Mouse (Mus musculus): ENCODE measurements around the gene Npdc1. TPM values are rescaled to one million over a fixed set of nuclear protein-coding genes. Genes with fewer than 3 reads are reported as not detected.

The Npdc1 gene
- total and polyA plus RNA-seq, 3 experiments = 0.22 TPM; not detected in 2

DNA sequence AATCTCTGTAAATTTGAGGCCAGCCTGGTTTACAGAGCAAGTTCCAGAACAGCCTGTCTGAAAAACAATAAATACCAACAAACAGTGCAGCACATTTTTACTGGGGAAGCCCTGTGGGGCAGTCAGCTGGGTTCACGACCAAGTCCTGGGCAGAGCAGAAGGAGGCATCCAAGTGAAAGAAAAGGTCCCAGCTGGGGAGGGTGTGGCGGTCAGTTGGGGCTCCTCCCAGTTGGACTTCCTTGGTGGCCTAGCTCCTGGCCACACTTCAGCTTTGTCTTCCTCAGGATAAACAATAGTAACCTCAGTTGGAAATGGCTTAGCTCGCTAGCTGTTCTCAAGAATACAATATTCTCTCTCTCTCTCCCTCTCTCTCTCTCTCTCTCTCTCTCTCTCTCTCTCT, 18.3 kb downstream of the Npdc1 start:
- peaks cover 16% of the 10 kb centered on the region for H3K27me3 ChIP-seq (ENCODE audit: insufficient read depth, low read length)
- no peak for ATAC-seq (ENCODE audit: extremely low read depth, insufficient number of reproducible peaks, low FRiP score, poor library complexity, severe bottlenecking)
- DNase-seq (ENCODE audit: low spot score) = no peak
- H3K36me3 ChIP-seq (replicated peaks) = no peaks in the 10 kb centered on the region
- H3K4me1 ChIP-seq (ENCODE audit: insufficient read depth, low read depth, low read length) = peaks cover 7% of the 10 kb centered on the region; the same call in 1 of the 2 replicates
- no peak for TF ChIP-seq GATA1 (IDR thresholded peaks at IDR 0.05; ENCODE audit: borderline replicate concordance, low read length)
- H3K4me3 ChIP-seq (ENCODE audit: low read depth, low read length) = no peak overlapping the region
- H3K9me3 ChIP-seq (replicated peaks) = no peaks in the 10 kb centered on the region

GRCm38 (mm10) chr2:25421896-25422295, 22.7 kb downstream of the Npdc1 start:
- Histone ChIP-seq H3K9me3 (replicated peaks) (no peaks in the 10 kb centered on the region), H3K4me1 (ENCODE audit: insufficient read depth, low read depth, low read length) (peaks cover 24% of the 10 kb centered on the region), H3K4me3 (ENCODE audit: low read depth, low read length) (no peak overlapping the region), H3K36me3 (replicated peaks) (no peaks in the 10 kb centered on the region), H3K27me3 (ENCODE audit: insufficient read depth, low read length) (peaks cover 42% of the 10 kb centered on the region)
- TF ChIP-seq TAL1 (conservative IDR thresholded peaks at IDR 0.05; ENCODE audit: low read depth, low read length) (no peak), CTCF (IDR thresholded peaks at IDR 0.05; ENCODE audit: low read depth, low read length) (peak; percentile 7; the same call in 1 of the 2 replicates)
- DNase-seq (ENCODE audit: low spot score) = peak; percentile 59
- no peak for ATAC-seq (ENCODE audit: extremely low read depth, insufficient number of reproducible peaks, low FRiP score, poor library complexity, severe bottlenecking)

DNA sequence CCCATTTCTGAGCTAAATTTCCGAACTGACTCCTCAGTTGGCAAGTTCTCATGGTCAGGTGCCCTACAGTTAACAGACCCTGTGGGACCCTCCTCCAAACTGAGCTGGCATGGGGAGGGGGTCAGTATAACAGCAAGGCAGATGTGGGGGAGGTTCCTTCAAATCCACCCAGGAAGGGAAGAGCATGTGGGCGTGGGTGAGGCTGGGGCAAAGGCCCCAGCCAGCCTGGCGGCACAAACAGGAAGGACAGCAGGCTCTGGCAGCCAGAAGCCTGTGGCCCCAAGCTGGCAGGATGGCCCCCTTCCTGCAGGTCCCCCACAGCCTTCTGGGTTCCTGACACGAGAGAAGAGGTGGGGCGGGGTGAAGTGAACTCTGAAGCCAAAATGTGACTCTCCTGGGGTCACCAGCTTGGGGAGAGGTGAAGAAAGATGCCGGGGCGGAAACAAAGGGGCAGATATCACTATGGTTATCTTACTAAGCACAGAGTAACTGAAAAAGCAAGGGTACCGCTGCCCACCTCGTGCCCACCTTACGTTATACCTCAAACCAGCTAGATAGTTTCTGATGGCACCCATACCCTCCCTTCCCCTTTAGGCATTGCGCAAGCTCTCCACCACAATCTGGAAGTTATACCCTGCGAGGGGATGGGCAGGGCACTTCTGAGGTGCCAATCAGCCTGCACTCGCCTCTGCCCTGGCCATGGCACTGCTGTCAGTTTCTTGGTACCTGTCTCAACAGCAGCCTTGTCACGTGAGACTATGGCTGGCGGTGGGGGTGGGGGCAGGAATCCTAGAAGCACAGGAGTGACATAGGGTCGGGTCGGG, 23.6 kb downstream of the Npdc1 start, which contains the start of gene Fut7:
Gene Fut7, plus strand, starts transcription at position 681 of the 824 bp plus-strand sequence.
- DNase-seq (ENCODE audit: low spot score) (no peak), ATAC-seq (ENCODE audit: extremely low read depth, insufficient number of reproducible peaks, low FRiP score, poor library complexity, severe bottlenecking) (no peak)
- H3K36me3 ChIP-seq (replicated peaks) = no peaks in the 10 kb centered on the region
- H3K9me3 ChIP-seq (replicated peaks) = no peaks in the 10 kb centered on the region
- peaks cover 24% of the 10 kb centered on the region for H3K4me1 ChIP-seq (ENCODE audit: insufficient read depth, low read depth, low read length)
- peaks cover 38% of the 10 kb centered on the region for H3K27me3 ChIP-seq (ENCODE audit: insufficient read depth, low read length)
- TF ChIP-seq GATA1 (IDR thresholded peaks at IDR 0.05; ENCODE audit: borderline replicate concordance, low read length) (no peak), POLR2AphosphoS5 (IDR thresholded peaks at IDR 0.05; ENCODE audit: insufficient replicate concordance, low read depth, low read length) (no peak), CTCF (IDR thresholded peaks at IDR 0.05; ENCODE audit: low read depth, low read length) (no peak), GATA2 (IDR thresholded peaks at IDR 0.05; ENCODE audit: borderline replicate concordance, low read depth, low read length) (no peak), TAL1 (conservative IDR thresholded peaks at IDR 0.05; ENCODE audit: low read depth, low read length) (no peak)
- H3K4me3 ChIP-seq (ENCODE audit: low read depth, low read length) = no peak within 1 kb of the TSS

DNA sequence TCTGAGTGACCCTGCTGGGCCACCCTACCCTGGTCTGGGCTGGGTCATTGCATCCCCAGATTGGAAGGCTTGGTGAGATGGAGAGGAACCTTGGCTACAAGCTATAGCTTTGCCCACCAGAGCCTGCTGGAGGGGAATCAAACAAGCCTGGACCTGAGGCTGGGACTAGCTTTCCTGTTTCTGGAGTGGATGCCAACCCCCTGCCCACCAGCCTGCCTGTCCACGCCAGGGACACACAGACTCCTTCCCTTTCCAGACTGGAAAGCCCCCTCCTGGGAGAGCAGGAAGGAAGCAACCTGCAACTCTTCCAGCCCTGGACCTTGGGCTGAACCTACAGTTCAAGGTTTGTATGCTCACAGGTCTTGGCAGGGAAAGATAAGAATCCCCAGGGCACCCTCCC, 24.5 kb downstream of the Npdc1 start:
- DNase-seq (ENCODE audit: low spot score) = no peak
- TF ChIP-seq POLR2AphosphoS5 (IDR thresholded peaks at IDR 0.05; ENCODE audit: insufficient replicate concordance, low read depth, low read length) = no peak
- TF ChIP-seq TAL1 (conservative IDR thresholded peaks at IDR 0.05; ENCODE audit: low read depth, low read length) = no peak
- no peak for TF ChIP-seq GATA2 (IDR thresholded peaks at IDR 0.05; ENCODE audit: borderline replicate concordance, low read depth, low read length)
- TF ChIP-seq GATA1 (IDR thresholded peaks at IDR 0.05; ENCODE audit: borderline replicate concordance, low read length) = no peak
- TF ChIP-seq CTCF (IDR thresholded peaks at IDR 0.05; ENCODE audit: low read depth, low read length) = no peak
- H3K27me3 ChIP-seq (ENCODE audit: insufficient read depth, low read length) = peaks cover 38% of the 10 kb centered on the region
- no peaks in the 10 kb centered on the region for H3K36me3 ChIP-seq (replicated peaks)
- no peak overlapping the region for H3K4me3 ChIP-seq (ENCODE audit: low read depth, low read length)
- peaks cover 28% of the 10 kb centered on the region for H3K4me1 ChIP-seq (ENCODE audit: insufficient read depth, low read depth, low read length)
- H3K9me3 ChIP-seq (replicated peaks) = no peaks in the 10 kb centered on the region
- no peak for ATAC-seq (ENCODE audit: extremely low read depth, insufficient number of reproducible peaks, low FRiP score, poor library complexity, severe bottlenecking)

- no peak for DNase-seq (ENCODE audit: low spot score)
- Histone ChIP-seq H3K36me3 (replicated peaks) (no peaks in the 10 kb centered on the region), H3K9me3 (replicated peaks) (no peaks in the 10 kb centered on the region), H3K27me3 (ENCODE audit: insufficient read depth, low read length) (peaks cover 55% of the 10 kb centered on the region), H3K4me3 (ENCODE audit: low read depth, low read length) (no peak overlapping the region), H3K4me1 (ENCODE audit: insufficient read depth, low read depth, low read length) (peaks cover 46% of the 10 kb centered on the region)
- no peak for ATAC-seq (ENCODE audit: extremely low read depth, insufficient number of reproducible peaks, low FRiP score, poor library complexity, severe bottlenecking)
- TF ChIP-seq CTCF (IDR thresholded peaks at IDR 0.05; ENCODE audit: low read depth, low read length) (no peak), POLR2AphosphoS5 (IDR thresholded peaks at IDR 0.05; ENCODE audit: insufficient replicate concordance, low read depth, low read length) (no peak), GATA1 (IDR thresholded peaks at IDR 0.05; ENCODE audit: borderline replicate concordance, low read length) (no peak), GATA2 (IDR thresholded peaks at IDR 0.05; ENCODE audit: borderline replicate concordance, low read depth, low read length) (no peak), TAL1 (conservative IDR thresholded peaks at IDR 0.05; ENCODE audit: low read depth, low read length) (no peak)
These were observed 26.3 kb downstream of the Npdc1 start for GRCm38 (mm10) chr2:25425481-25425880.

- peak; percentile 69 for DNase-seq (ENCODE audit: low spot score)
- Histone ChIP-seq H3K27me3 (ENCODE audit: insufficient read depth, low read length) (peaks cover 64% of the 10 kb centered on the region), H3K36me3 (replicated peaks) (no peaks in the 10 kb centered on the region), H3K4me1 (ENCODE audit: insufficient read depth, low read depth, low read length) (peaks cover 49% of the 10 kb centered on the region), H3K9me3 (replicated peaks) (no peaks in the 10 kb centered on the region), H3K4me3 (ENCODE audit: low read depth, low read length) (no peak overlapping the region)
- peak; percentile 35; the same call in 1 of the 2 replicates for ATAC-seq (ENCODE audit: extremely low read depth, insufficient number of reproducible peaks, low FRiP score, poor library complexity, severe bottlenecking)
- TF ChIP-seq CTCF (IDR thresholded peaks at IDR 0.05; ENCODE audit: low read depth, low read length) = peak; percentile 72
- no peak for TF ChIP-seq GATA1 (IDR thresholded peaks at IDR 0.05; ENCODE audit: borderline replicate concordance, low read length)
These were observed 27.6 kb downstream of the Npdc1 start for GRCm38 (mm10) chr2:25426721-25427191.
